Mouse (Mus musculus) hindbrain, embryonic 11.5 days (tissue): ENCODE measurements around the gene Drc3. TPM values are rescaled to one million over a fixed set of nuclear protein-coding genes. Genes with fewer than 3 reads are reported as not detected.

Experiments
- ATAC-seq: fragments of 200-750 bp; cut with Nextera tagmentation; 2 replicates; pipeline ENCODE4 v1.8.0; 2017; ENCODE audit warnings: mild to moderate bottlenecking, moderate TSS enrichment, moderate library complexity; ENCODE audit not compliant: low FRiP score
- DNase-seq: peaks from one replicate; pipeline ENCODE4 v3.0.0-alpha.2; 2015; ENCODE audit warnings: low spot score
- H3K27ac ChIP-seq: fragments of 300-500 bp; sonication (generic); 2 replicates; pipeline ENCODE4 v1.5.1; 2014; ENCODE audit warnings: mild to moderate bottlenecking, low read depth, low read length
- H3K27me3 ChIP-seq: fragments of 300-500 bp; sonication (generic); 2 replicates; pipeline ENCODE4 v1.6.1; 2014; ENCODE audit warnings: mild to moderate bottlenecking, low read length, moderate library complexity, mixed read lengths; ENCODE audit not compliant: control insufficient read depth, insufficient read depth
- H3K36me3 ChIP-seq: fragments of 300-500 bp; sonication (generic); 2 replicates; pipeline ENCODE4 v1.6.1; 2014; ENCODE audit warnings: mild to moderate bottlenecking, low read length, moderate library complexity, mixed read lengths; ENCODE audit not compliant: control insufficient read depth, insufficient read depth
- H3K4me1 ChIP-seq: fragments of 300-500 bp; sonication (generic); replicated peaks from 2 replicates; pipeline ENCODE4 v1.6.1; 2014; ENCODE audit warnings: low read length, mixed read lengths; ENCODE audit not compliant: control insufficient read depth, insufficient read depth
- H3K4me2 ChIP-seq: fragments of 300-500 bp; sonication (generic); replicated peaks from 2 replicates; pipeline ENCODE4 v1.6.1; 2014; ENCODE audit warnings: mild to moderate bottlenecking, low read depth, low read length
- H3K4me3 ChIP-seq: fragments of 300-500 bp; sonication (generic); 2 replicates; pipeline ENCODE4 v1.5.1; 2014; ENCODE audit warnings: low read depth, low read length
- H3K9ac ChIP-seq: fragments of 300-500 bp; sonication (generic); 2 replicates; pipeline ENCODE4 v1.6.1; 2014; ENCODE audit warnings: low read depth, low read length
- H3K9me3 ChIP-seq: fragments of 300-500 bp; sonication (generic); 2 replicates; pipeline ENCODE4 v1.6.1; 2016; ENCODE audit warnings: low read length; ENCODE audit not compliant: control insufficient read depth
- WGBS: fragments of 180-500 bp; shearing (Covaris S2); extraction: QIAGEN DNeasy Blood & Tissue Kit; methylation state at CpG from one replicate; pipeline ENCODE4 v1.1.7; 2014; 5-methylcytosine and 5-hydroxymethylcytosine counted together
- polyA plus RNA-seq: library from polyadenylated mRNA; unstranded; fragments of >200 nt; fragmentation: Nextera tagmentation; extraction: Ambion mirVana; gene quantifications from 2 replicates; pipeline ENCODE4 v1.2.1, GENCODE M21; 2014

Gene Drc3
- polyA plus RNA-seq, 1 experiment from 2014 or later, result 7.0 TPM

GRCm38 (mm10) chr11:60351388-60351787 lies 1.7 kb upstream of the Drc3 start:
- H3K4me3 ChIP-seq, result no peak overlapping the region
- H3K9ac ChIP-seq, result no peak overlapping the region
- no peak for DNase-seq
- H3K4me1 ChIP-seq, result peaks cover 6% of the 10 kb centered on the region; the same call in 1 of the 2 replicates
- no peaks in the 10 kb centered on the region for H3K27me3 ChIP-seq
- H3K9me3 ChIP-seq, result no peaks in the 10 kb centered on the region
- H3K4me2 ChIP-seq, result no peak overlapping the region
- ATAC-seq, result no peak
- no peaks in the 10 kb centered on the region for H3K36me3 ChIP-seq
- H3K27ac ChIP-seq, result no peak overlapping the region
- 68% methylated on average over 2 of the region's 2 CpGs for WGBS

GRCm38 (mm10) chr11:60351925-60352371 lies 1.2 kb upstream of the Drc3 start:
- ATAC-seq, result no peak
- peak overlapping the region; percentile 93 for H3K4me2 ChIP-seq
- H3K27me3 ChIP-seq, result no peaks in the 10 kb centered on the region
- H3K9me3 ChIP-seq, result no peaks in the 10 kb centered on the region
- 27% methylated on average over 11 of the region's 11 CpGs for WGBS
- peak overlapping the region; percentile 66 for H3K9ac ChIP-seq
- H3K27ac ChIP-seq, result no peak overlapping the region
- peak overlapping the region; percentile 55 for H3K4me3 ChIP-seq
- DNase-seq, result no peak
- H3K4me1 ChIP-seq, result peaks cover 6% of the 10 kb centered on the region; the same call in 1 of the 2 replicates
- H3K36me3 ChIP-seq, result no peaks in the 10 kb centered on the region

- H3K4me3 ChIP-seq, result no peak overlapping the region
- H3K36me3 ChIP-seq, result no peaks in the 10 kb centered on the region
- ATAC-seq, result no peak
Measured at GRCm38 (mm10) chr11:60355952-60356351, 2.8 kb downstream of the Drc3 start.

GRCm38 (mm10) chr11:60357116-60357515 lies 4.0 kb downstream of the Drc3 start:
- ATAC-seq (no peak), DNase-seq (no peak)
- Histone ChIP-seq H3K27ac (no peak overlapping the region), H3K9me3 (no peaks in the 10 kb centered on the region), H3K27me3 (no peaks in the 10 kb centered on the region), H3K4me2 (no peak overlapping the region), H3K4me3 (no peak overlapping the region), H3K9ac (no peak overlapping the region), H3K36me3 (no peaks in the 10 kb centered on the region), H3K4me1 (peaks cover 2% of the 10 kb centered on the region; the same call in 1 of the 2 replicates)
- WGBS, result 43% methylated on average over 1 of the region's 1 CpGs

More at GRCm38 (mm10) chr11:60355952-60356351, 2.8 kb downstream of the Drc3 start:
- no peak overlapping the region for H3K9ac ChIP-seq
- H3K27ac ChIP-seq, result no peak overlapping the region
- no peaks in the 10 kb centered on the region for H3K27me3 ChIP-seq
- H3K9me3 ChIP-seq, result no peaks in the 10 kb centered on the region
- no peak for DNase-seq
- H3K4me2 ChIP-seq, result no peak overlapping the region
- WGBS, result 93% methylated on average over 2 of the region's 2 CpGs
- H3K4me1 ChIP-seq, result peaks cover 6% of the 10 kb centered on the region; the same call in 1 of the 2 replicates

- no peak for ATAC-seq
- H3K9me3 ChIP-seq, result no peaks in the 10 kb centered on the region
- DNase-seq, result no peak
- H3K27ac ChIP-seq, result no peak overlapping the region
- H3K27me3 ChIP-seq, result no peaks in the 10 kb centered on the region
- H3K9ac ChIP-seq, result no peak overlapping the region
- 86% methylated on average over 7 of the region's 7 CpGs for WGBS
- no peak overlapping the region for H3K4me2 ChIP-seq
- H3K4me1 ChIP-seq, result no peaks in the 10 kb centered on the region
- no peak overlapping the region for H3K4me3 ChIP-seq
- no peaks in the 10 kb centered on the region for H3K36me3 ChIP-seq
Measured at GRCm38 (mm10) chr11:60358548-60358947, 5.4 kb downstream of the Drc3 start.

GRCm38 (mm10) chr11:60359138-60359537 lies 6.0 kb downstream of the Drc3 start:
- H3K27ac ChIP-seq, result no peak overlapping the region
- no peak overlapping the region for H3K4me2 ChIP-seq
- H3K4me1 ChIP-seq, result no peaks in the 10 kb centered on the region
- H3K27me3 ChIP-seq, result no peaks in the 10 kb centered on the region
- no peaks in the 10 kb centered on the region for H3K36me3 ChIP-seq
- H3K4me3 ChIP-seq, result no peak overlapping the region
- DNase-seq (no peak), ATAC-seq (no peak)
- no peaks in the 10 kb centered on the region for H3K9me3 ChIP-seq
- 78% methylated on average over 5 of the region's 5 CpGs for WGBS
- H3K9ac ChIP-seq, result no peak overlapping the region

GRCm38 (mm10) chr11:60359936-60360335 lies 6.8 kb downstream of the Drc3 start:
- DNase-seq (no peak), ATAC-seq (no peak)
- no peaks in the 10 kb centered on the region for H3K4me1 ChIP-seq
- no peak overlapping the region for H3K4me2 ChIP-seq
- H3K27me3 ChIP-seq, result no peaks in the 10 kb centered on the region
- H3K27ac ChIP-seq, result no peak overlapping the region
- 73% methylated on average over 1 of the region's 1 CpGs for WGBS
- H3K4me3 ChIP-seq, result no peak overlapping the region
- H3K9me3 ChIP-seq, result no peaks in the 10 kb centered on the region
- no peaks in the 10 kb centered on the region for H3K36me3 ChIP-seq
- no peak overlapping the region for H3K9ac ChIP-seq

GRCm38 (mm10) chr11:60360631-60361201 lies 7.6 kb downstream of the Drc3 start:
- no peak overlapping the region for H3K27ac ChIP-seq
- H3K27me3 ChIP-seq, result no peaks in the 10 kb centered on the region
- no peak overlapping the region for H3K4me3 ChIP-seq
- H3K36me3 ChIP-seq, result no peaks in the 10 kb centered on the region
- no peaks in the 10 kb centered on the region for H3K4me1 ChIP-seq
- no peak for DNase-seq
- no peak overlapping the region for H3K9ac ChIP-seq
- no peak overlapping the region for H3K4me2 ChIP-seq
- no peak for ATAC-seq
- 79% methylated on average over 5 of the region's 5 CpGs for WGBS
- no peaks in the 10 kb centered on the region for H3K9me3 ChIP-seq
